Mouse (Mus musculus) forebrain, embryonic 13.5 days (tissue): ENCODE measurements around the gene Nhlrc4. TPM values are rescaled to one million over a fixed set of nuclear protein-coding genes. Genes with fewer than 3 reads are reported as not detected.
A peak's percentile ranks its signal among the peaks of the same experiment; 100 is the strongest.

Experiments used
- ATAC-seq: fragments of 200-750 bp; cut with Nextera tagmentation; 2 replicates; pipeline ENCODE4 v1.8.0; 2017
- H3K27ac ChIP-seq: fragments of 300-500 bp; sonication (generic); 2 replicates; pipeline ENCODE4 v1.5.1; 2015; ENCODE audit warnings: inconsistent platforms, mild to moderate bottlenecking, moderate library complexity
- H3K27me3 ChIP-seq: fragments of 300-500 bp; sonication (generic); 2 replicates; pipeline ENCODE4 v1.6.1; 2015; ENCODE audit warnings: mild to moderate bottlenecking, inconsistent platforms
- H3K36me3 ChIP-seq: fragments of 300-500 bp; sonication (generic); 2 replicates; pipeline ENCODE4 v1.6.1; 2015; ENCODE audit warnings: mild to moderate bottlenecking, inconsistent platforms; ENCODE audit not compliant: poor library complexity, severe bottlenecking
- H3K4me1 ChIP-seq: fragments of 300-500 bp; sonication (generic); 2 replicates; pipeline ENCODE4 v1.6.1; 2015; ENCODE audit warnings: inconsistent platforms
- H3K4me2 ChIP-seq: fragments of 300-500 bp; sonication (generic); 2 replicates; pipeline ENCODE4 v1.6.1; 2015; ENCODE audit warnings: inconsistent platforms, mild to moderate bottlenecking, moderate library complexity
- H3K4me3 ChIP-seq: fragments of 300-500 bp; sonication (generic); 2 replicates; pipeline ENCODE4 v1.5.1; 2015; ENCODE audit warnings: mild to moderate bottlenecking, inconsistent platforms
- H3K9ac ChIP-seq: fragments of 300-500 bp; sonication (generic); 2 replicates; pipeline ENCODE4 v1.6.1; 2015; ENCODE audit warnings: mild to moderate bottlenecking, inconsistent platforms
- H3K9me3 ChIP-seq: fragments of 300-500 bp; sonication (generic); replicated peaks from 2 replicates; pipeline ENCODE4 v1.6.1; 2016; ENCODE audit warnings: inconsistent platforms
- WGBS: fragments of 180-500 bp; shearing (Covaris S2); methylation state at CpG from one replicate; pipeline ENCODE4 v1.1.7; 2015; 5-methylcytosine and 5-hydroxymethylcytosine counted together
- polyA plus RNA-seq: library from polyadenylated mRNA; unstranded; fragments of >200 nt; fragmentation: Nextera tagmentation; extraction: Ambion mirVana; gene quantifications from 2 replicates; pipeline ENCODE4 v1.2.1, GENCODE M21; 2015

Nhlrc4 gene
- polyA plus RNA-seq, 1 experiment from 2014 or later = not detected

DNA sequence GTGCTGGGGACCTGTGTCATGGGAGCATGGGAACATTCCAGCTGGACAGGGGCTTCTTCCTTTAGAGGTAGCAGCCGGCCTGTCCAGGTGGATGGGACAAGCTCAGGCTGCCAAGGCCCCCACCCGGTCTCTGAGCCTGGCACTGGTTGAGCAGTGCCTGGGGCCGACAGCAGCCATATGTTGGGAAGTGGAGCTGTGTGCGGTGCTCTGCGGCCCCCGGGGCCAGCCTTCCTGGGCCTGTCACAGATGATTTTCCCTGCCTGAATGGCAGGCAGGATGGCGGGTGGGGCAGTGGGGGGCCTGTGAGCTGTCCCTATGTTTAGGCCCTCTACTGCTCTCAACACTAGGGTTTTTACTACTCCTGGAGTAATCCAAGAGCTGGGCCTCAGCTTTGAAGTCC is 11.4 kb upstream of the Nhlrc4 start:
- no peaks in the 10 kb centered on the region for H3K9me3 ChIP-seq
- H3K27me3 ChIP-seq = peaks cover 29% of the 10 kb centered on the region
- H3K4me2 ChIP-seq = no peak overlapping the region
- H3K4me1 ChIP-seq = peaks cover 9% of the 10 kb centered on the region
- H3K4me3 ChIP-seq = no peak overlapping the region
- 76% methylated on average over 7 of the region's 7 CpGs for WGBS
- ATAC-seq = no peak
- peak overlapping the region; percentile 12; the same call in 1 of the 2 replicates for H3K9ac ChIP-seq
- no peak overlapping the region for H3K27ac ChIP-seq
- H3K36me3 ChIP-seq = peaks cover 40% of the 10 kb centered on the region

DNA sequence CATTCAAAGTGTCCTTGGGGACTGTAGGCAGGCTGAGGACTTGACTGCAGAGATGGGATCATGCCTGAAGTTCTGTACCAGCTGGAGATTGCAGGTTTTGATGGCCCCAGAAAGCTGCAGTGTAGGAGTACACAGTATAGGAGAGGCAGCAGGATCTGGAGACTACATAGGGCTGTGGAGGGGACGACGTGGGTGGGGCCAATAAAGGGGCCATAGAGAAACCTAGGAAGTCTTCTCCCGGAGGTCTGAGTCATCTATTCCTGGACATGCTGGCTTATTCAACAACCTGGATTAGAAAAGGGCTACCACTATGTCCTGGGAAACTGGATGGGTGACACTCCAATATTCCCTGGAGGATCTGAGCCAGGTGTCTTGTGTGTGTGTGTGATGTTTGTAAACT is 11.0 kb upstream of the Nhlrc4 start:
- H3K36me3 ChIP-seq = peaks cover 36% of the 10 kb centered on the region
- H3K9ac ChIP-seq = no peak overlapping the region
- no peak for ATAC-seq
- no peak overlapping the region for H3K27ac ChIP-seq
- WGBS = 66% methylated on average over 3 of the region's 3 CpGs
- no peak overlapping the region for H3K4me3 ChIP-seq
- H3K9me3 ChIP-seq = no peaks in the 10 kb centered on the region
- peaks cover 11% of the 10 kb centered on the region for H3K4me1 ChIP-seq
- peaks cover 34% of the 10 kb centered on the region for H3K27me3 ChIP-seq
- H3K4me2 ChIP-seq = no peak overlapping the region

DNA sequence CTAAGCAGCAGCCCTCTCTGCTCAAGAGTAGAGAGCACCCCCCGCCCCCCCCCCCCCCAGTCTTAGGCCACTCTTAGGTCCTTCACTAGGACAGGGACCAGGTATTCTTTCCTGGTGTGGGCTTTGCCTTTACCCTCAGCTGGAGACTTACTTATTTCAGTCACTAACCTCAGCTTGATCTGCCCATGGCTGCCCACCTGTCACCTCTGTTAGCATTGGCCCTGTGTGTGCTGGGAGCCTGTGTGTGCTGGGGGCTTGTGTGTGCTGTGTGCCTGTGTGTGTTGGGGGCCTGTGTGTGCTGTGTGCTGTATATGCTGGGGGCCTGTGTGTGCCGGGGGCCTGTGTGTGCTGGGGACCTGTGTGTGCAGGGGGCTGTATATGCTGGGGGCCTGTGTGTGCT is 9.9 kb upstream of the Nhlrc4 start:
- Histone ChIP-seq H3K36me3 (peaks cover 25% of the 10 kb centered on the region), H3K4me3 (no peak overlapping the region), H3K27ac (no peak overlapping the region), H3K27me3 (peaks cover 45% of the 10 kb centered on the region), H3K4me1 (peaks cover 11% of the 10 kb centered on the region), H3K9ac (no peak overlapping the region), H3K9me3 (no peaks in the 10 kb centered on the region), H3K4me2 (no peak overlapping the region)
- ATAC-seq = no peak
- WGBS = 72% methylated on average over 2 of the region's 2 CpGs

DNA sequence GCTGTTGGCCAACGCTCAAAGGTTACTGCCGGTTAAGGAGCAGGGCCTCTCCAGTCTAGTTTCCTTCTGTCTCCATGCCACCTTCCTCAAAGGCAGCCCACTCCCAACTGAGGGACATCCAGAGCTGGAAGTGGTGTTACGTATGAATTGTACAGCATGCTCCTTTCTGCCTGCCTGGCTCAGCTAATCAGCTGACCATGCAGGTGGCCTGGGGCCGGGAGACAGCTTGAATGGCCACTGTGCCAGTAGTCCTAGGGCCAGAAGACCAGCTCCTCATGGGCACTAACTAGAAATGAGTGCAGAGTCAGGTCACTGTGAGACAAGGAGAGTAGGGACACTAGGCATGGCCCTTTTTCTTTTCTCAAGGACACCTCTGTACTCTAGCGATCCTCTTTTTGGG is 8.4 kb upstream of the Nhlrc4 start:
- ATAC-seq = no peak
- H3K27ac ChIP-seq = no peak overlapping the region
- H3K9ac ChIP-seq = no peak overlapping the region
- no peak overlapping the region for H3K4me2 ChIP-seq
- WGBS = 73% methylated on average over 5 of the region's 5 CpGs
- peaks cover 47% of the 10 kb centered on the region for H3K27me3 ChIP-seq
- H3K9me3 ChIP-seq = no peaks in the 10 kb centered on the region
- H3K4me1 ChIP-seq = peaks cover 11% of the 10 kb centered on the region
- H3K36me3 ChIP-seq = peaks cover 10% of the 10 kb centered on the region; the same call in 1 of the 2 replicates
- no peak overlapping the region for H3K4me3 ChIP-seq

DNA sequence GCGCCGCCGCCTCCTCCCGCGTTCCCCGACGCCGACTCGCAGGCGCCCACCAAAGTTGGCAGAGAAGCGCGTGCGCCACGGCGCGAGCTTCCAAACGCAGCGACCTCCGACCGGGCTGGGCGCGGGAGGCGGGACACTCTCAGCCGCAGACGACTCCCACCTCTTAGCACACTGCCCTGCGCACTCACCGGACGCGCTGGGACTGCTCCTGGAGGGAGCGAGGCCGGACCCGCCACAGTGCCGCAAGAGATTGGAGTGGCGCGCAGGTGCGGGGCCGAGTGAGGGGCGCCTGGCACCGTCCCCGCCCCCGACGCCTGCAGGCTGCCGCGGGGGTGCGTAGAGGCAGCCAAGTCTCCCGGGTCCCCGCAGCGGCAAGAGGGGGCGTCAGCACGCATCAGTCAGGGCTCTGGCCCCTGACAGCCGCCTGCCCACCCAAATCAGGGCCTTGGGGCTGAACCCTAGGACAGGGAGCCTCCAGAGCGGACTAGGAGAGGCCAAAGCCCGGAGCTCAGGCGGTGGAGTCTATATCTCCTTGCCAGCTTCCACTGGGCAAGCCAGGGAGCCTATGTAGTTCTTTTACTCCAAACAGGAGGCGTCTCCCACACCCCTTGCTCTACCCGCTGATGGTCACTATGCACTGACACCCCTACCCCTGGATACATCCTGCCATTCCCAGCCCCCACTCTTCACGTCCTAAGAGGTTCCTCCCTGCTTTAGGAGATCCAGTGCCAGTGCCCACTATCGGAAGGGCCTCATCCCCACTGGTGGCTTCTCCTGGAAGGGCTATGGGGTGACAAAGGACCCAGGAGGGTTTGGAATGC is 7.3 kb upstream of the Nhlrc4 start, which contains the start of gene A930017K11Rik:
TSS of gene A930017K11Rik (minus strand) at position 763 of the 821 bp plus-strand sequence.
- ATAC-seq = no peak
- Histone ChIP-seq H3K4me3 (peak within 1 kb of the TSS; percentile 32), H3K27me3 (peaks cover 47% of the 10 kb centered on the region), H3K27ac (no peak within 1 kb of the TSS), H3K9me3 (no peaks in the 10 kb centered on the region), H3K4me2 (peak within 1 kb of the TSS; percentile 57), H3K36me3 (no peaks in the 10 kb centered on the region), H3K4me1 (peaks cover 11% of the 10 kb centered on the region), H3K9ac (no peak within 1 kb of the TSS)
- 1% methylated on average over 58 of the region's 58 CpGs for WGBS

DNA sequence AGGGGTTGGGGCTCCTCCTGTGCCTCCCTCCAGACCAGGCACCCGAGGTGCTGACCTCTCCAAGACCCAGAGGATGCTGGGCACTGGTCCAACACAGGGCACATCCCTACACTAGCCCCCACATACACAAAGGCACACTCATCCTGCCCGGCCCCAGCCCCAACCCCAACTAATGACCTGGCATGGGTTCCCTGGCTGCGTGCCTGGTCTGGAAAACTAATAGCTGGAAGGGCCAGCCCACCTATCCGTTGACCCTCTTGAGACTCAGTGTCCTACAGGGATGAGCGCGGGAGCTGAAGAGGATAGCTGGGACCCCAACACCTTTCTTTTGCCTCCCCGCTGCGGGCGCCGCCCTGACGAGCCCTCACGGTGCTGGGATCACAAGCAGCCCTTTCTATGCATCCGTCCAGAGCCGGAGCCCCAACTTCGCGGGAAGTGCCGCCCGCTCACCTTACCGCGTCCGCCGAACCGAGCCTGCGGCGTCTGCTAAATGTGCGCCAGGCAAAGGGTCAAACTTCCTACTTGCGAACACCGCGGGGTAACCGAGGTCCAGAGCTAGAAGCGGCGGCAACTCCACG is 6.6 kb upstream of the Nhlrc4 start:
- H3K27me3 ChIP-seq = peaks cover 47% of the 10 kb centered on the region

DNA sequence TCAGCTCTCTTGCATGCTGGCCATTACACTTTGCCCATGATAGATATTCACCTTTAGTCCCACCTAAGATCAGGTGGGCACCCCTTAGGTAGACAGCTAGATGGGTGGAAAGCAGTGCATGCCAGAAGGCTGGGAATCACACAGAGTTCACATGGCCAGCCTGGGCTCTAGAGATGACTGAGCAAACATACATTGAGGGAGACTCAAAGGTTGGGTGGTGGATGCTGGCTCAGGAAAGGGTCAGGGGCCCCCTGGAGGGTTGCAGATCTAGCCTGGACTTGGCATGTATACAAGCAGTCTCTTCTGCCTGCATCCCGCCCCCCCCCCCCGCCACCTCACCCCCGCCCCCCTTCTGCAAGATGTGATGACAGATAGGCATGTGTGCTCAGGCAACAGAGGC is 5.9 kb upstream of the Nhlrc4 start:
- H3K27me3 ChIP-seq = peaks cover 47% of the 10 kb centered on the region

More for the DNA sequence above, 6.6 kb upstream of the Nhlrc4 start:
- ATAC-seq = no peak
- Histone ChIP-seq H3K4me3 (peak overlapping the region; percentile 32), H3K9ac (no peak overlapping the region), H3K4me1 (peaks cover 11% of the 10 kb centered on the region), H3K27ac (no peak overlapping the region), H3K4me2 (peak overlapping the region; percentile 57), H3K9me3 (no peaks in the 10 kb centered on the region), H3K36me3 (no peaks in the 10 kb centered on the region)
- under 1% methylated on average over 33 of the region's 33 CpGs for WGBS

DNA sequence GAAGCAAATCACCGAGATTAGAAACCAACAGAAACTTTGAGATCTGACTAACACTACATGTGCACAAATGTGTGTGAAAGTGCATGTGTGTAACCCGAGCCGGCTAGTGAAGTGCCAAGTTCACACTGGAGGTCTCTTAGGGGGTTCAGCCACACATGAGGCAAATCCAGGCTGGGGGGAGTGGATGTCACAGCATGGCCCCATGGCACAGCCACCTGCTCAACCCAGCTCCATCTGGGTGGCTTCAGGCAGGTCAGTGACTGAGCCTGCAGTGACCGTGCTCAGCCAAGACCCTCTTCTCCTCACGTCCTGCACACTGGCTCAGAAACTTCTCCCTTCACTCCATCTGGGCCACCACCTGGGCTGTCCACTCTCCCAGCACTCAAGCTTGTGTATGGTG is 5.2 kb upstream of the Nhlrc4 start:
- 79% methylated on average over 5 of the region's 5 CpGs for WGBS
- Histone ChIP-seq H3K9me3 (no peaks in the 10 kb centered on the region), H3K4me3 (no peak overlapping the region), H3K36me3 (no peaks in the 10 kb centered on the region), H3K27ac (no peak overlapping the region), H3K27me3 (peaks cover 47% of the 10 kb centered on the region), H3K4me1 (peaks cover 11% of the 10 kb centered on the region), H3K4me2 (no peak overlapping the region), H3K9ac (no peak overlapping the region)
- no peak for ATAC-seq

More for the DNA sequence above, 5.9 kb upstream of the Nhlrc4 start:
- Histone ChIP-seq H3K36me3 (no peaks in the 10 kb centered on the region), H3K27ac (no peak overlapping the region), H3K9ac (no peak overlapping the region), H3K4me3 (no peak overlapping the region), H3K4me2 (no peak overlapping the region), H3K9me3 (no peaks in the 10 kb centered on the region), H3K4me1 (peaks cover 11% of the 10 kb centered on the region)
- ATAC-seq = no peak
- WGBS = 7% methylated on average over 3 of the region's 3 CpGs

DNA sequence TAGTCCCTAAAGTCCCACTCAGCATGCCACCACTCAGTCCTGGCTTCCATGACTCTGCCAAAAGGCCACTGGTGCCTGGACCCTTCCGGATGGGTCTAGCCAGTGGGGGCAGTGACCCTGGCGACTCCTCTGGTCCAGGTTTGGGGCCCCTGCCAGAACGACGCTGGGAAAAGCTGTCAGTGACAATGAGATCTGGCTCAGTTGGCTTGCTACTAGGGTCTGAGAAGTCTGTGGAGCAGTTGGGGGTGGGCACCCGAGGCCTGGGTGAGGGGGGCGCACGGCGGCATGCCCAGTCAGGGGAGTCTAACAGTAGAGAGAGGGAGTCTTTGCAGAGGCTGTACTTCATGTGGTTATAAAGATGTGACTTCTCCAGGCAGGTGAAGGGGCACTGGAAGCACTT is 3.3 kb upstream of the Nhlrc4 start:
- 78% methylated on average over 8 of the region's 8 CpGs for WGBS
- ATAC-seq = no peak
- Histone ChIP-seq H3K4me1 (peaks cover 11% of the 10 kb centered on the region), H3K27me3 (peaks cover 36% of the 10 kb centered on the region), H3K4me3 (no peak overlapping the region), H3K4me2 (no peak overlapping the region), H3K9me3 (no peaks in the 10 kb centered on the region), H3K9ac (no peak overlapping the region), H3K27ac (no peak overlapping the region), H3K36me3 (no peaks in the 10 kb centered on the region)

DNA sequence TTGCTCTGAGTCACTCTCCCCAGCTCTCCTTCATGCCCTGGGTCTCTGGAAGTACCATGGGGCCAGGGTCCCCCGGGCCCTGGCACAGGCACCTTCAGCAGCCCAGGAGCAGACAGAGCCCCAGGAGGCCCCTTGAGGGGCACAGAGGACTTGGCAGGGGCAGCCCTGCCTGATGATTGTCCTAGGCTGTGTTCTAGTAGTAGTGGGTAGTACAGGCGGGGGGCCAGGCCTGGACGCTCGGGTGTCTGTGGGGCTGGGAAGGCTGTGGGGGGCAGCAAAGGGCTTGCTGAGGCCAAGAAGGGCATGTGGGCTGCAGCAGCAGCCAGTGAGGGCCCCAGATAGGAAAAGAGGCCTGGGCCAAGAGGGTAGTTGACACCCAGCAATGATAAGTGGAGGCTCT is 2.8 kb upstream of the Nhlrc4 start:
- no peak for ATAC-seq
- no peak overlapping the region for H3K4me3 ChIP-seq
- no peaks in the 10 kb centered on the region for H3K9me3 ChIP-seq
- no peak overlapping the region for H3K9ac ChIP-seq
- no peak overlapping the region for H3K4me2 ChIP-seq
- peaks cover 32% of the 10 kb centered on the region for H3K27me3 ChIP-seq
- no peaks in the 10 kb centered on the region for H3K36me3 ChIP-seq
- WGBS = 87% methylated on average over 4 of the region's 4 CpGs
- peaks cover 11% of the 10 kb centered on the region for H3K4me1 ChIP-seq
- H3K27ac ChIP-seq = no peak overlapping the region

DNA sequence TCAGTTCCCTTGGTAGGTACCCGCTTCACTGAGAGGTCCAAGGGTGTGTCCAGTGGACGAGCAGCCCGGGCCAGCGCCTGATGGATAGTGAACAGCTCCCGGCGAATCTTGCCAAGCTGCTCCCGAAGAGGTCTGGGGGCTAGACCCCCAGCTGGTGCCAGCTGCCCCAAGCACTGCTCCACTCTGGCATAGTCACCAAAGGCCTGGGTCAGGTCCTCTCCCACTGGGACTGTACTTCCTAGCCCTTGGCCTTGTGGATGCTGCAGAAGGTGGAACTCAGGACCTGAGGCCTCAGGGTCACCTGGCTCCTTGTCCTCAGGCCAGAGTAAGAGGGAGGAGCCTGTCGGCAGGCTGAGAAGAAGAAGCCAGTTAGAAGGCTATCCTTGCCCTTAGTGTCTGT is 2.1 kb upstream of the Nhlrc4 start:
- Histone ChIP-seq H3K9me3 (no peaks in the 10 kb centered on the region), H3K4me2 (no peak overlapping the region), H3K9ac (no peak overlapping the region), H3K27ac (no peak overlapping the region), H3K4me3 (no peak overlapping the region), H3K36me3 (no peaks in the 10 kb centered on the region), H3K27me3 (peaks cover 25% of the 10 kb centered on the region), H3K4me1 (peaks cover 13% of the 10 kb centered on the region)
- no peak for ATAC-seq
- 77% methylated on average over 8 of the region's 8 CpGs for WGBS

DNA sequence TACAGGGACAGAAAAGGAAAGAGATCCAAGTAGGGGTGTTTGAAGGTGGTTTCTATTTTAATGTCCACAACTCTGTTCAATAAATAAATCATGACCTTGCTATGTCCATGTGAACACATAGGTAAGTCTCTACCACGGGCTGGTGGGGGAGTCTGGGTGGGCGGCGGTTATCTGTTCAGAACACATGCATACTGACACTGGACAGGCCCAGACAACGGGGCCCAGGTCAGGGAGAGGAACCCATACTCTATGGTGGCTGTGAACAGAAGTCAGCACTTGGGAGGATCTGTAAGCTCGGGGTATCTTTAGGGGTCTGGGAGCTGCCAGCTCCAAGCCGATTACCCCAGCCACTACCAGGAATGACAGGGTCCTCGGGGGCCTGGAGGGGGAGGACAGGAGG is 1.6 kb upstream of the Nhlrc4 start:
- Histone ChIP-seq H3K36me3 (no peaks in the 10 kb centered on the region), H3K27ac (no peak overlapping the region), H3K4me2 (no peak overlapping the region), H3K9me3 (no peaks in the 10 kb centered on the region), H3K4me3 (no peak overlapping the region), H3K4me1 (peaks cover 8% of the 10 kb centered on the region), H3K27me3 (peaks cover 19% of the 10 kb centered on the region), H3K9ac (no peak overlapping the region)
- WGBS = 78% methylated on average over 7 of the region's 7 CpGs
- no peak for ATAC-seq
